Mouse (Mus musculus): Measurements from ENCODE around the gene Fam71e2. TPM values are rescaled to one million over a fixed set of nuclear protein-coding genes. Genes with fewer than 3 reads are reported as not detected.

The Fam71e2 gene
- polyA plus RNA-seq (2012; rRNA removed; ENCODE audit: low replicate concordance), result not detected in 2 replicates

GRCm38 (mm10) chr7:4771202-4771601 lies at the start of gene Fam71e2:
Fam71e2 (minus strand) TSS chr7:4771302.

GRCm38 (mm10) chr7:4812303-4813104 lies 41.4 kb upstream of the Fam71e2 start, which contains the start of gene Ube2s:
Ube2s (minus strand) TSS chr7:4812590.

GRCm38 (mm10) chr7:4792278-4793212 lies 21.4 kb upstream of the Fam71e2 start, which contains the start of gene Rpl28:
Rpl28 (plus strand) TSS chr7:4792874.

GRCm38 (mm10) chr7:4789436-4789935 lies 18.4 kb upstream of the Fam71e2 start, which contains the start of gene Tmem238:
Tmem238 (minus strand) TSS chr7:4789656.

GRCm38 (mm10) chr7:4782759-4783158 lies 11.7 kb upstream of the Fam71e2 start, which contains the start of the genes Il11 and Tmem190:
Il11 (minus strand) TSS chr7:4782859.
Tmem190 (plus strand) TSS chr7:4782937.

GRCm38 (mm10) chr7:4752821-4753570 lies 18.1 kb downstream of the Fam71e2 start, which contains the start of gene Cox6b2:
Cox6b2 (minus strand) TSS chr7:4753094.

GRCm38 (mm10) chr7:4739544-4740275 lies 31.4 kb downstream of the Fam71e2 start, which contains the start of gene Kmt5c:
Kmt5c (plus strand) TSS chr7:4740115.

GRCm38 (mm10) chr7:4725169-4725568 lies 45.9 kb downstream of the Fam71e2 start, which contains the start of gene Tmem150b:
Tmem150b (minus strand) TSS chr7:4725249.

Other genes with a start within 250 kb of the Fam71e2 start
- 2.8 and 4.5 TPM in 2 replicates for gene Tnni3, start 247.1 kb downstream of the Fam71e2 start, polyA plus RNA-seq (2012; rRNA removed; ENCODE audit: low replicate concordance)
- gene Dnaaf3, start 238.8 kb downstream of the Fam71e2 start, polyA plus RNA-seq (2012; rRNA removed; ENCODE audit: low replicate concordance), result 3.1 and 6.7 TPM in 2 replicates
- 0.30 and 0.50 TPM in 2 replicates for gene Syt5, start 223.8 kb downstream of the Fam71e2 start, polyA plus RNA-seq (2012; rRNA removed; ENCODE audit: low replicate concordance)
- gene Ptprh, start 167.3 kb downstream of the Fam71e2 start, polyA plus RNA-seq (2012; rRNA removed; ENCODE audit: low replicate concordance), result 0.59 TPM in 1 of 2 replicates, not detected in the other
- gene Tmem86b, start 139.9 kb downstream of the Fam71e2 start, polyA plus RNA-seq (2012; rRNA removed; ENCODE audit: low replicate concordance), result 9.6 and 15.2 TPM in 2 replicates
- 77.9 and 140 TPM in 2 replicates for gene Ppp6r1, start 112.3 kb downstream of the Fam71e2 start, polyA plus RNA-seq (2012; rRNA removed; ENCODE audit: low replicate concordance)
- 36.3 and 51.8 TPM in 2 replicates for gene Hspbp1, start 86.2 kb downstream of the Fam71e2 start, polyA plus RNA-seq (2012; rRNA removed; ENCODE audit: low replicate concordance)
- 2.8 and 14.9 TPM in 2 replicates for gene Brsk1, start 80.7 kb downstream of the Fam71e2 start, polyA plus RNA-seq (2012; rRNA removed; ENCODE audit: low replicate concordance)
- gene Tmem150b, start 46.1 kb downstream of the Fam71e2 start, polyA plus RNA-seq (2012; rRNA removed; ENCODE audit: low replicate concordance), result 1.5 and 1.7 TPM in 2 replicates
- gene Kmt5c, start 31.2 kb downstream of the Fam71e2 start, polyA plus RNA-seq (2012; rRNA removed; ENCODE audit: low replicate concordance), result 69.5 and 121 TPM in 2 replicates
- gene Cox6b2, start 18.2 kb downstream of the Fam71e2 start, polyA plus RNA-seq (2012; rRNA removed; ENCODE audit: low replicate concordance), result 20.8 and 97.5 TPM in 2 replicates
- gene Il11, start 11.6 kb upstream of the Fam71e2 start, polyA plus RNA-seq (2012; rRNA removed; ENCODE audit: low replicate concordance), result 0.11 and 0.45 TPM in 2 replicates
- not detected in 2 replicates for gene Tmem190, start 11.6 kb upstream of the Fam71e2 start, polyA plus RNA-seq (2012; rRNA removed; ENCODE audit: low replicate concordance)
- 13.9 and 33.7 TPM in 2 replicates for gene Tmem238, start 18.4 kb upstream of the Fam71e2 start, polyA plus RNA-seq (2012; rRNA removed; ENCODE audit: low replicate concordance)
- 303 and 400 TPM in 2 replicates for gene Rpl28, start 21.6 kb upstream of the Fam71e2 start, polyA plus RNA-seq (2012; rRNA removed; ENCODE audit: low replicate concordance)
- gene Ube2s, start 41.3 kb upstream of the Fam71e2 start, polyA plus RNA-seq (2012; rRNA removed; ENCODE audit: low replicate concordance), result 249 and 346 TPM in 2 replicates
- gene Shisa7, start 73.4 kb upstream of the Fam71e2 start, polyA plus RNA-seq (2012; rRNA removed; ENCODE audit: low replicate concordance), result 0.04 and 0.87 TPM in 2 replicates
- gene Isoc2b, start 99.0 kb upstream of the Fam71e2 start, polyA plus RNA-seq (2012; rRNA removed; ENCODE audit: low replicate concordance), result 22.3 and 43.4 TPM in 2 replicates
- 43.3 and 99.8 TPM in 2 replicates for gene Isoc2a, start 105.9 kb upstream of the Fam71e2 start, polyA plus RNA-seq (2012; rRNA removed; ENCODE audit: low replicate concordance)
- gene Gm36210, start 135.2 kb upstream of the Fam71e2 start, polyA plus RNA-seq (2012; rRNA removed; ENCODE audit: low replicate concordance), result 0.09 and 0.67 TPM in 2 replicates
- gene Zfp628, start 143.9 kb upstream of the Fam71e2 start, polyA plus RNA-seq (2012; rRNA removed; ENCODE audit: low replicate concordance), result 8.7 and 16.0 TPM in 2 replicates
- 3.0 and 16.9 TPM in 2 replicates for gene Nat14, start 150.7 kb upstream of the Fam71e2 start, polyA plus RNA-seq (2012; rRNA removed; ENCODE audit: low replicate concordance)
- 17.4 and 38.7 TPM in 2 replicates for gene Ssc5d, start 154.5 kb upstream of the Fam71e2 start, polyA plus RNA-seq (2012; rRNA removed; ENCODE audit: low replicate concordance)
- 0.63 and 0.77 TPM in 2 replicates for gene Sbk2, start 193.1 kb upstream of the Fam71e2 start, polyA plus RNA-seq (2012; rRNA removed; ENCODE audit: low replicate concordance)
- gene Sbk3, start 199.9 kb upstream of the Fam71e2 start, polyA plus RNA-seq (2012; rRNA removed; ENCODE audit: low replicate concordance), result 0.08 and 0.10 TPM in 2 replicates
- 42.5 and 74.3 TPM in 2 replicates for gene Zfp579, start 224.9 kb upstream of the Fam71e2 start, polyA plus RNA-seq (2012; rRNA removed; ENCODE audit: low replicate concordance)
- gene Zfp524, start 243.1 kb upstream of the Fam71e2 start, polyA plus RNA-seq (2012; rRNA removed; ENCODE audit: low replicate concordance), result 34.8 and 37.7 TPM in 2 replicates
- 22.7 and 39.7 TPM in 2 replicates for gene Fiz1, start 243.4 kb upstream of the Fam71e2 start, polyA plus RNA-seq (2012; rRNA removed; ENCODE audit: low replicate concordance)
- gene Gm44973, start 244.2 kb upstream of the Fam71e2 start, polyA plus RNA-seq (2012; rRNA removed; ENCODE audit: low replicate concordance), result 0.26 TPM in 1 of 2 replicates, not detected in the other
- gene Zfp865, start 249.1 kb upstream of the Fam71e2 start, polyA plus RNA-seq (2012; rRNA removed; ENCODE audit: low replicate concordance), result 24.3 and 43.2 TPM in 2 replicates
- gene Ccdc106, start 249.3 kb upstream of the Fam71e2 start, polyA plus RNA-seq (2012; rRNA removed; ENCODE audit: low replicate concordance), result 0.63 and 20.2 TPM in 2 replicates

Measured in subcutaneous adipose tissue, adult 2 months (tissue).